Mouse (Mus musculus) midbrain, embryonic 15.5 days (tissue): Measurements from ENCODE around the gene Frg2f1. TPM values are rescaled to one million over a fixed set of nuclear protein-coding genes. Genes with fewer than 3 reads are reported as not detected.

ENCODE experiments used
- ATAC-seq: fragments of 200-750 bp; cut with Nextera tagmentation; replicated peaks from 2 replicates; pipeline ENCODE4 v1.8.0; 2017; ENCODE audit warnings: moderate TSS enrichment
- H3K27ac ChIP-seq: fragments of 300-500 bp; sonication (generic); 2 replicates; pipeline ENCODE4 v1.5.1; 2015; ENCODE audit warnings: mild to moderate bottlenecking, inconsistent platforms
- H3K27me3 ChIP-seq: fragments of 300-500 bp; sonication (generic); replicated peaks from 2 replicates; pipeline ENCODE4 v1.6.1; 2015; ENCODE audit warnings: inconsistent platforms
- H3K36me3 ChIP-seq: fragments of 300-500 bp; sonication (generic); replicated peaks from 2 replicates; pipeline ENCODE4 v1.6.1; 2015; ENCODE audit warnings: inconsistent platforms
- H3K4me1 ChIP-seq: fragments of 300-500 bp; sonication (generic); 2 replicates; pipeline ENCODE4 v1.6.1; 2015; ENCODE audit warnings: inconsistent platforms
- H3K4me2 ChIP-seq: fragments of 300-500 bp; sonication (generic); 2 replicates; pipeline ENCODE4 v1.6.1; 2015; ENCODE audit warnings: inconsistent platforms, mild to moderate bottlenecking, moderate library complexity
- H3K4me3 ChIP-seq: fragments of 300-500 bp; sonication (generic); 2 replicates; pipeline ENCODE4 v1.5.1; 2015; ENCODE audit warnings: mild to moderate bottlenecking, inconsistent platforms
- H3K9ac ChIP-seq: fragments of 300-500 bp; sonication (generic); 2 replicates; pipeline ENCODE4 v1.6.1; 2015; ENCODE audit warnings: mild to moderate bottlenecking, inconsistent platforms
- H3K9me3 ChIP-seq: fragments of 300-500 bp; sonication (generic); 2 replicates; pipeline ENCODE4 v1.6.1; 2016; ENCODE audit warnings: inconsistent platforms
- WGBS: fragments of 180-500 bp; shearing (Covaris S2); methylation state at CpG from one replicate; pipeline ENCODE4 v1.1.7; 2015; ENCODE audit warnings: mixed read lengths; 5-methylcytosine and 5-hydroxymethylcytosine counted together
- polyA plus RNA-seq: library from polyadenylated mRNA; unstranded; fragments of >200 nt; fragmentation: Nextera tagmentation; extraction: Ambion mirVana; gene quantifications from 2 replicates; pipeline ENCODE4 v1.2.1, GENCODE M21; 2015

Frg2f1 gene
- 9.9 and 13.3 TPM in 2 replicates for polyA plus RNA-seq

DNA sequence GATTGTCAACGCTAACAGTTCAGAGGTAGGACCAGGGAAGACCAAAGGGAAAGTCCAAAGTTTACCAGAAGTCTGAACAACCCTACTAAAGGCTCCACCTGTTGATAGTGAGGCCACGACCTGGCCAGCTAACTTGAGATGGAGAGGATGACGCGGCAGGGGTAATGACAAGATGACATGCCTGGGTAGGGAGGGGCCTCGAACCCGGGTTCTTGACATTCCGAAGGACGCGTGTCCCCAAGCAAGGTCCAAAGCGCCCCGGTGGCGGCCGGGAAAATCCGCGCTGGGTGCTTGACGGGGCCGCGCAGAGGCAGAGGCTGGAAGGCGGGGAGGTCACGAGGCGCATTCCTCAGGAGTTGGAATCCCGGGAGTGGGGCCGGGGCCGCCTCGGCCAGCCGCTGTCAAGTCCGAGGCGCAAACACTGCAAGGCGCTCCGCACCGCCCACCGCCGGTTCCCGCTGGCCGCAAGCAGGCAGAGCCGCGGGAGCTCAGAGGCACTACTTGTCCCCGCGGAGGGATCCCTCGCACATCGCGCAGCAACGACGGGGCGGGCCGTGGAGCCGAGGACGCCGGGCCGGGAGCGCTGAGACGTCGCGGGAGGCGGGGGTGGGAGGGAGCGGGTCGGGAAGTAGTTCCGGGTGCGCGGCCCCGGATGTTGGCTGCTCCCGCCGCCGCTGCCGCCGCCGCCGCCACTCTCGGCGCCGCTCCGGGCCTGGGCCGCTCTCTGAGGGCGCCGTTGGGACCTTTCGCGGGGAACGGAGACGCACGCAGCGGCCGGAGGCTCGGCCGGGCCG lies at the start of gene Frg2f1:
Gene Frg2f1 (minus strand): TSS at position 499 of the 794 bp plus-strand sequence.
- Histone ChIP-seq H3K4me2 (peak within 1 kb of the TSS; percentile 68), H3K27me3 (no peaks in the 10 kb centered on the region), H3K27ac (peak within 1 kb of the TSS; percentile 98), H3K4me3 (peak within 1 kb of the TSS; percentile 100), H3K9ac (peak within 1 kb of the TSS; percentile 97), H3K36me3 (no peaks in the 10 kb centered on the region), H3K4me1 (peaks cover 27% of the 10 kb centered on the region), H3K9me3 (no peaks in the 10 kb centered on the region)
- peak; percentile 95 for ATAC-seq
- WGBS: under 1% methylated on average over 66 of the region's 85 CpGs

- Histone ChIP-seq H3K9me3 (no peaks in the 10 kb centered on the region), H3K4me3 (no peak overlapping the region), H3K4me2 (no peak overlapping the region), H3K36me3 (peaks cover 11% of the 10 kb centered on the region; the same call in 1 of the 2 replicates), H3K4me1 (0 out of 2 replicates have a peak, but pooled peaks cover 4% of the 10 kb centered on the region), H3K27me3 (no peaks in the 10 kb centered on the region), H3K27ac (no peak overlapping the region), H3K9ac (no peak overlapping the region)
- no peak for ATAC-seq
- 91% methylated on average over 2 of the region's 2 CpGs for WGBS
Measured at GRCm38 (mm10) chr4:119588037-119588436, 48.7 kb upstream of the Frg2f1 start.

DNA sequence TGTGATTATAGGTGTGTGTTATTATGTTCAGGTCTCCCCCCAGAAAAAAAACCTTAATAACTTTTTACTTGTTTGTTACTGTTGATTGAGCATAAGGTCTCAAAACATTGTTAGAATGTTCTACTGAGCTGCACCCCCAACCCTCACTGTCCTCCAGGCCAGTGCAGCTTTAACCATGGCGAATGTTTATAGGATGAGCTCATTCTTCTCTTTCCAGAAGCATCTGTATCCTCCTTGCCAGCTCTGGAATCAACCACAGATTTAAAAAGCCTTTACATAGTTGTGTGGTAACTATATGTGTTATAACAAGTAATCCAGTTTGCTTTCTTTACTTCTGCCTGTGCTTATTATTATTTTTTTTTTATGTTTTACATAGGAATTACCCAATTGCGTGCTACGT lies 36.1 kb upstream of the Frg2f1 start:
- Histone ChIP-seq H3K9me3 (no peaks in the 10 kb centered on the region), H3K4me3 (no peak overlapping the region), H3K4me1 (no peaks in the 10 kb centered on the region), H3K27me3 (no peaks in the 10 kb centered on the region), H3K9ac (no peak overlapping the region), H3K27ac (no peak overlapping the region), H3K36me3 (no peaks in the 10 kb centered on the region), H3K4me2 (no peak overlapping the region)
- WGBS: 94% methylated on average over 3 of the region's 3 CpGs
- ATAC-seq: no peak

- no peak overlapping the region for H3K4me3 ChIP-seq
- no peaks in the 10 kb centered on the region for H3K27me3 ChIP-seq
- 89% methylated on average over 2 of the region's 2 CpGs for WGBS
- no peak overlapping the region for H3K9ac ChIP-seq
- H3K9me3 ChIP-seq: no peaks in the 10 kb centered on the region
- H3K4me1 ChIP-seq: no peaks in the 10 kb centered on the region
- no peak overlapping the region for H3K4me2 ChIP-seq
- ATAC-seq: no peak
- H3K27ac ChIP-seq: no peak overlapping the region
- no peaks in the 10 kb centered on the region for H3K36me3 ChIP-seq
Measured at GRCm38 (mm10) chr4:119574504-119574903, 35.2 kb upstream of the Frg2f1 start.

DNA sequence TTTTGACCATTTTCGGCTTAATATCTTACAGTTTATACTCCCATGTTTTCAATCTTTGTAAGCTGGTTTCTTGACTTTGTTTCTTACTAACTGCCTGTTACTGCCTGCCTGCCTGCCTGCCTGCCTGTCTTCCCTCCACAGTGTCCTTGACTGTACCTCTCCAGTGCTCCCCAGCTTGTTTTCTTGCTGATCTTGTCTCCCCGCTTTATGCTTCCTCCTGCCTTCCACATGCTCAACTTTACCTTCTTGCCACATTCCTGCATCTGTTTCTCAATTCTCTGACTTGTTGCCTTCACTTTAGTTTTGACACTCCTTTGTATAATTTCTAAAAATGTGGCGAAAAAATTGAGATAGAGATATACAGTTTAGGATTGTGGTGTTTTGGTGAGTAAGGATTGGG lies 33.4 kb upstream of the Frg2f1 start:
- H3K27me3 ChIP-seq: no peaks in the 10 kb centered on the region
- 96% methylated on average over 3 of the region's 3 CpGs for WGBS
- no peak overlapping the region for H3K9ac ChIP-seq
- H3K4me3 ChIP-seq: no peak overlapping the region
- no peaks in the 10 kb centered on the region for H3K9me3 ChIP-seq
- ATAC-seq: no peak
- no peak overlapping the region for H3K27ac ChIP-seq
- H3K4me2 ChIP-seq: no peak overlapping the region
- no peaks in the 10 kb centered on the region for H3K36me3 ChIP-seq
- H3K4me1 ChIP-seq: no peaks in the 10 kb centered on the region

DNA sequence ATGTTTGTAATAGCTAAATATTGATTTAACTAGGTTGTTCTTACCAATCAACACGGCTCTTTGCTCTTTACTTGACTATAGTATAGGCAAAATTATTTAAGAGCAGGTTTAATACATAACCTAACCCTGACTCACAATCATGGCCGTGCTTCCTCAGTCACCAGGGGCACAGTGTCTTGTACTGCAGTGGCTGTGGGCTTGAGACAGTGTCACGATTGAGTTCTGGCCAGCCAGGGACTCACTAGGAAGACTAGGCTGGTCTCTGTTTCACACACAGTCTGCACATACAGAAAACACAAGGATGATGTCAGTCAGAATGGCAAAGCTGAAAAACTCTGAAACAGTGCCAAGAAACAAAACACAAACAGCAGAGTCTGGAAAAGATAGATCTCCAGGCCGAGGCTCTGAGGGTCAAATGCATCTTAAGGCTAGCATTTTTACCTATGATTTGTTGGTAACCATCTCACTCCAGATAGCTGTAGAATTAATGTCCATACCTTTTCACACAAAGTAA lies 27.1 kb upstream of the Frg2f1 start:
- 85% methylated on average over 4 of the region's 4 CpGs for WGBS

DNA sequence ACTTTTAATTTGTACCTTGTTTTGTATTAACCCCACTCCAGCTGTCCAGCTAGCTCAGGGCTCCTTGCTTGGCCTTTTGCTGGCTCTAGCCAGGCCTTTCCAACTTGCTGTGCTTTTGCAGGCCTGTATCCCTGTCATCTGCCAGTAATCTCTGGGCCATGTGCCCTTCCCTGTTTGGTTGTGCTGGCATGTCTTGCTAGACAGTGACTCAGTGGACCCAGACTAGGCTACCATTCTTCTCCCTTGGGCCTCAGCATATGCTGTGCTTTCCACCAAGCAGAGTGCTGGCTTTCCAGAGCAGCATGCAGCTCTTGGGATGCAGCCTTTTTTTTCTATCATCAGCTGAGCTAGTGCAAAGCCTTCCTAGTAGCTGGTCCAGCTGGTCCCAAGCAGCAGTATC lies 23.8 kb upstream of the Frg2f1 start:
- no peaks in the 10 kb centered on the region for H3K27me3 ChIP-seq
- no peak overlapping the region for H3K4me2 ChIP-seq
- no peak overlapping the region for H3K27ac ChIP-seq
- no peaks in the 10 kb centered on the region for H3K4me1 ChIP-seq
- H3K9ac ChIP-seq: no peak overlapping the region
- no peak overlapping the region for H3K4me3 ChIP-seq
- H3K9me3 ChIP-seq: no peaks in the 10 kb centered on the region
- H3K36me3 ChIP-seq: no peaks in the 10 kb centered on the region
- ATAC-seq: no peak

More for the DNA sequence above, 27.1 kb upstream of the Frg2f1 start:
- no peak overlapping the region for H3K9ac ChIP-seq
- H3K36me3 ChIP-seq: no peaks in the 10 kb centered on the region
- no peaks in the 10 kb centered on the region for H3K4me1 ChIP-seq
- H3K27me3 ChIP-seq: no peaks in the 10 kb centered on the region
- no peak overlapping the region for H3K27ac ChIP-seq
- no peak overlapping the region for H3K4me3 ChIP-seq
- no peaks in the 10 kb centered on the region for H3K9me3 ChIP-seq
- H3K4me2 ChIP-seq: no peak overlapping the region
- no peak for ATAC-seq

DNA sequence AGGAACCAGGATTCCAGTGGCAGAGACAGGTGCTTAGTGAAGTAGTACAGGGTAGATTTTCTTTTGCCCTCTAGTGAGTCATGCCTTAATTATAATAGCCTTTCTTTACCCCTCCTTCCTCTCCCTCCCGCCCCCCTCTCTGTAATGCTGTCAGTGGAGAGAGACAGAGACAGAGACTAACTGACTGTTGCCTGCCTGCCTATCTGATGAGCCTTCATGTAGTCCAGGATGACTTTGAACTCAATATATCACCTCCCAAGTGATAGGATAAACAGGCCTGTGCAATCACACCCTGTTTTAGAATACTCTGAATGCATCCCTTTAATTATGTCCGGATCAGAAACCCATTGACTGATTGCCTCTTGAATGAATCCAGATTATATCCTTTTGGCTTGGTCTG lies 16.1 kb upstream of the Frg2f1 start:
- Histone ChIP-seq H3K4me2 (no peak overlapping the region), H3K27ac (no peak overlapping the region), H3K36me3 (no peaks in the 10 kb centered on the region), H3K4me3 (no peak overlapping the region), H3K4me1 (no peaks in the 10 kb centered on the region), H3K9ac (no peak overlapping the region), H3K9me3 (no peaks in the 10 kb centered on the region), H3K27me3 (no peaks in the 10 kb centered on the region)
- ATAC-seq: no peak
- 68% methylated on average over 2 of the region's 2 CpGs for WGBS

- Histone ChIP-seq H3K4me2 (no peak overlapping the region), H3K27me3 (no peaks in the 10 kb centered on the region), H3K4me3 (no peak overlapping the region), H3K36me3 (no peaks in the 10 kb centered on the region), H3K4me1 (no peaks in the 10 kb centered on the region), H3K9me3 (no peaks in the 10 kb centered on the region), H3K9ac (no peak overlapping the region), H3K27ac (no peak overlapping the region)
- ATAC-seq: no peak
- 95% methylated on average over 1 of the region's 1 CpGs for WGBS
Measured at GRCm38 (mm10) chr4:119550864-119551263, 11.5 kb upstream of the Frg2f1 start.

DNA sequence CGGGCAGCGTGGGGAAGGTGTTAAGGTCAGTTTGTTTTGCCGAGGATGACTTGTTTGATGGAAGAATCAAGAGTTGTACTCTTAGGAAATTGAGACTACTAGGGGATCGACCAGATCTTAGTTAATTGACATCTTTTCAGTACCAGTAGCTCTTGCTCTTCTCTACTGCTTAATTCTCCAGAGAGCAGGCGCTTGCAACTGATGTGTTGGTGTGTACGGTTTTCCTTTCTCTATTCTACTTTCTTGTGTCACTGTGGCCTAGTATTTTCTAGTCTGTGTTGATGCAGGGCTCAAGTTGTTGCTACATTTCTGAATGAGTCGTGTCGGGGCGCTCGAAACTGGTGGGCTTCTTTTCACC lies 1.2 kb upstream of the Frg2f1 start:
- Histone ChIP-seq H3K4me1 (peaks cover 27% of the 10 kb centered on the region), H3K9me3 (no peaks in the 10 kb centered on the region), H3K9ac (peak overlapping the region; percentile 97), H3K36me3 (no peaks in the 10 kb centered on the region), H3K27ac (peak overlapping the region; percentile 98), H3K4me2 (peak overlapping the region; percentile 68), H3K4me3 (peak overlapping the region; percentile 100), H3K27me3 (no peaks in the 10 kb centered on the region)
- ATAC-seq: no peak
- WGBS: 5% methylated on average over 10 of the region's 10 CpGs

GRCm38 (mm10) chr4:119539836-119540532 lies 655 bp upstream of the Frg2f1 start:
- Histone ChIP-seq H3K4me2 (peak overlapping the region; percentile 68), H3K27me3 (no peaks in the 10 kb centered on the region), H3K9me3 (no peaks in the 10 kb centered on the region), H3K36me3 (no peaks in the 10 kb centered on the region), H3K9ac (peak overlapping the region; percentile 97), H3K4me1 (peaks cover 27% of the 10 kb centered on the region), H3K27ac (peak overlapping the region; percentile 98), H3K4me3 (peak overlapping the region; percentile 100)
- WGBS: under 1% methylated on average over 62 of the region's 76 CpGs
- peak; percentile 82 for ATAC-seq

DNA sequence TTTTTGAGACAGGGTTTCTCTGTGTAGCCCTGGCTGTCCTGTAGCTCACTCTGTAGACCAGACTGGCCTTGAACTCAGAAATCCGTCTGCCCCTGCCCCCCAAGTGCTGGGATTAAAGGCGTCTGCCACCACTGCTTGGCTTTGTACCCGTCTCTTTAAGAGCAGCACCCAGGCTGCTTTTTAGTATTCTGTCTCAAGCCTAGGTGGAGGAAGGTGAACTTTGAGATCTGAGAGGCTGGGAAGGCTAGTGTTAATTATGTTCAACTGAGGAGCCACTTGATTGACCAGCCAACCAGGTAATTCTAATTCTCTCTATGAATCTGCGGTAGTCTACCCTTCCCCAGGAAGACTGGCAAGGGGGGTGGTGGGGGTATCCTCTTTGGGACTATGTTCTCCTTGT lies 1.9 kb downstream of the Frg2f1 start:
- no peaks in the 10 kb centered on the region for H3K27me3 ChIP-seq
- H3K27ac ChIP-seq: no peak overlapping the region
- H3K36me3 ChIP-seq: no peaks in the 10 kb centered on the region
- H3K4me1 ChIP-seq: peaks cover 27% of the 10 kb centered on the region
- 72% methylated on average over 4 of the region's 4 CpGs for WGBS
- no peak for ATAC-seq
- no peak overlapping the region for H3K4me2 ChIP-seq
- no peak overlapping the region for H3K9ac ChIP-seq
- no peak overlapping the region for H3K4me3 ChIP-seq
- no peaks in the 10 kb centered on the region for H3K9me3 ChIP-seq
